In the genomic region with DNA sequence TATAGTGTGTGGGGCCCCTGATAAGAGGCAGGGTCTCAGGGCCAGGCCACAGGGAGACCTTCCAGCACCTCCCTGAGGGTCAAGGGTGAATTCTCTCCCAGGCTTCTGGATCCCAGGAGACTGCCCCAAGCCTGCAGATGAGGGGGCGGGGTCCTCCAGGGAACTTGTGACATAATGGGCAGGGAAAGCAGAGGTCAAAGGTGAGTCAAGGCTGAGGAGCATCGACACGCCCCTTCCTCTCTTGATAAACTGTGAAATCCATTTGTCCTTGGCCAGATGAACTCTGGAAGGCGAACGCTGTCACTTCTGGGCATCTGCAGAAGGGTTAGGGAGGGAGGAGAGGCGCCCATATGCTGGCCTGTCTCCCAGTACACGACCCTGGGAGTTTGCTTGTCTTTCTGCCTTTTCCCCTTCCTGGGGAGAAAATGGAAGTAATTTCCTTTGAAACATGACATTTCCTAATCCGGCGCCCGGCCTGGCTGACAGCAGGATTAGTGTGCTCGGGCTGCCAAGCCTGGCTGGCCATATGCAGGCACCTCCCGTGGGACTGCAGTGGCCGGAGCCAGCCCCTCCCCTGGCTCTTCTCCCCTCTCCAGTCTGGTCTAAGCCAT, we compare ENCODE assay signal across 9 mouse cellular contexts.
A peak's percentile ranks its signal among the peaks of the same experiment; 100 is the strongest.
DNase-seq lines count a peak whose midpoint lies in the region.
"Had no signal": no experiment of that assay in that cellular context is flagged by ENCODE, and none has a peak within 500 bp of the region (broad histone marks: within the 10 kb centered on the region; RNA-seq: fewer than 3 reads in every experiment).

No protein-coding gene starts in this region.

- no peak overlapping the region; the same call in 1 of the 2 replicates for H3K4me3 ChIP-seq in brown adipose tissue, adult 24 weeks (ENCODE audit: insufficient read depth, low read depth, low read length)
- H3K4me3 ChIP-seq: stomach, embryonic 15.5 days had no signal

- no peaks in the 10 kb centered on the region for H3K4me1 ChIP-seq in brown adipose tissue, adult 24 weeks (ENCODE audit: control insufficient read depth, insufficient read depth, insufficient read length, low read length)
- H3K4me1 ChIP-seq: stomach, embryonic 15.5 days had no signal

- peak; percentile 70 for DNase-seq in MN1 (ENCODE audit: low spot score)
- DNase-seq in heart, adult 9 months (ENCODE audit: low spot score in 2 of 2) = peak; percentile 41 to 50
- DNase-seq in kidney, adult 8-10 months = peak; percentile 70 to 78
- DNase-seq in lung, postnatal 10 days = peak; percentile 82
- DNase-seq in thymus, postnatal 4 days = no peak
- no peak for DNase-seq in layer of hippocampus, postnatal 14 days (ENCODE audit: low spot score in 2 of 2)
- no peak for DNase-seq in left cerebral cortex, adult 11 months (ENCODE audit: low spot score)

- peak overlapping the region; percentile 31 for H3K27ac ChIP-seq in brown adipose tissue, adult 24 weeks (replicated peaks; ENCODE audit: low read depth, low read length)
- H3K27ac ChIP-seq: stomach, embryonic 15.5 days had no signal

Comparison
In these comparisons a context has a peak if more than half of its experiments do, and no peak if none do; other contexts are left out.
1. DNase-seq: peak in MN1 (single experiment), heart, adult 9 months (2 of 2), kidney, adult 8-10 months (2 of 2) and lung, postnatal 10 days (single experiment); none in thymus, postnatal 4 days (single experiment), layer of hippocampus, postnatal 14 days (0 of 2) and left cerebral cortex, adult 11 months (single experiment).